Mouse (Mus musculus) gastrocnemius, postnatal 4 days (tissue): ENCODE results near the gene Lmf1. TPM values are rescaled to one million over a fixed set of nuclear protein-coding genes. Genes with fewer than 3 reads are reported as not detected.

Source experiments
- DNase-seq, 2 experiments: peaks; one replicate each; pipeline ENCODE4 v3.0.0; 2021 to 2022; ENCODE audit warnings: low spot score in 2 of 2, mixed read lengths in 2 of 2
- total RNA-seq, 2 experiments: library from RNA; stranded (reverse); gene quantifications; 2 replicates each; pipeline ENCODE4 v1.2.3; 2021

Lmf1 gene
- total RNA-seq, 2 experiments from 2014 or later, result 16.1 to 18.8 TPM

DNA sequence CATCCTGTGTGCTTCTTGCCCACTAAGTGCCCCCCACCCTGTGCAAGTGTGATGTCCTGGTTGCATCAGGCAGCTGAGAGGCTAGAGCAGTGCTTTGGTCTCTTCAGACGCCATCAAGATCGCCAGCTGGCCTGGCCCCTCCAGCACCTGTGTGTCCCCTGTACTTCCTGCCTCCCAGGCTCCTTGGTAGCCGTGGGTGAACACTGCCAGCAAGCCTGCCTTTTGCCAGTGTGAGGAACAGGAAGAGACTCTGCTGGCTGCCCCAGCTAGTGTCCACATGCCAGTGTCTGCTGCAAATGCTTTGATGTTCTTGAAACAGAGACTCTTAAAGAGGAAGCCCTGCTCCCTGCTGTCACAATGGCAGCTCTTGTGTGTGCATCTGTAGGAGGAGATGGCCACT, 18.7 kb downstream of the Lmf1 start:
- no peak for DNase-seq

DNA sequence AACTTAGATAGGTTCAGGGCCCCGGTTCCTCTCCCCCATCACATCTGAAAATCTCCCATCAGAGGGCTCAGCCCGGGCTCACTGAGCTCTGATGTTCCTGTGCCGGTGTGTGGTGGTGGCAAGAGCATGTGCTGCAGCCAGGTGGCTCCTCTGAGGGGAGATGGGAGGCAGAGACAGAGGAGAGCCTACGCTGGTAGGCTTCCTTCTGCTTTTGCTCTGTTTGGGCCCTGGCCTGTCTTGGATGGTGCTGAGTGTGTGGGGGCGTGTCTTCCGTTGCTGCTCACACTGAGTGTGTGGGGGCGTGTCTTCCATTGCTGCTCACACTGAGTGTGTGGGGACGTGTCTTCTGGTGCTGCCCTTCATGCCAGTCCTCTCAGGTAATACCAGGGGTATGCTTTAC, 23.5 kb downstream of the Lmf1 start:
- DNase-seq, result no peak

DNA sequence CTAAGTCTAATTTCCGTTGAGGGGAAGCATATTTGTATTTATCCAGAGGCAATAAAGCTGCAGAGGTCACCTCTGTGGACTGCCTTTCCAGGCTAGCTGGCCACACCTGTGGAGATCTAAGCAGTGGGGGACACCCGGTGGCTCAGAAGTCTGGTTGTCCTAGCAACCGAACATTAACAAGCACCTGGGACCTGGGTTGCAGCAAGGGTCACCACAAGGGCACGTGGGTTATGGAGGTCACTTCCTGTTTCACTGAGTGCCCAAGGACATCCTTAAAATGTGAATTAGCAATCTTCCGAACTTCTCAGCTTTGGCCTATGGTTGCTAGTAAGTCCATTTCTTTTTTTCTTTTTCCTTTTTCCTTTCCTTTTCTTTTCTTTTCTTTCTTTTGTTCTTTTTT, 25.3 kb downstream of the Lmf1 start:
- no peak for DNase-seq

DNA sequence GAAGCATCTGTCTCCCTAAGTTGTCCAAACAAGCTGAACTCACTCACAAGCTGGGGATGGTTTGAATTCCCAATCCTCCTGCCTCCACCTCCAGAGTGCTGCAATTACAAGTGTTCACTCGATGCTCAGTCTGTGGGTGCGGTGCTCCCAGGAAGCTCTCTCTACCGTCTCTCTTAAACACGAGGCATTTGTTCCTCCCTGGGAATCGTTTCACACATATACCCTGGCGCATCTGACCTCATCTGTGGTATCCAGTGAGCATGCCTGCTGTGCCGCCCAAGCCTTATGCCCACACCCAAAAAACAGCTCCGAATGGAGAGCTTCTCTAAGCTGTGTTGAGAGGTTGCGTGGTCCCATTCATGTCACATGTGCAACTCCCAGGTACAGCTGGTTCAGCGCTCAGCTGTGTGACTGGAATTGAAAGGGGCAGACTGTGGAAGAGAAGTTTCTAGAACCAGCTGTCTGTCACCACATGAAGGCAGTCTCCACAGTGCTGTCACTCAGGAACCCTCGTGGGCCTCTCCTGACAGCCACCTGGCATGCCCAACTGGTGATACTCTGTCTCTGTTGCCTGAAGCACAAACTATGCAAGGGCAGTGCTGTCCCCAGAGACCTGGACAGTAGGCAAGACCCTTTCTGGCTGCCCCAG, 29.4 kb downstream of the Lmf1 start:
- DNase-seq, result no peak

DNA sequence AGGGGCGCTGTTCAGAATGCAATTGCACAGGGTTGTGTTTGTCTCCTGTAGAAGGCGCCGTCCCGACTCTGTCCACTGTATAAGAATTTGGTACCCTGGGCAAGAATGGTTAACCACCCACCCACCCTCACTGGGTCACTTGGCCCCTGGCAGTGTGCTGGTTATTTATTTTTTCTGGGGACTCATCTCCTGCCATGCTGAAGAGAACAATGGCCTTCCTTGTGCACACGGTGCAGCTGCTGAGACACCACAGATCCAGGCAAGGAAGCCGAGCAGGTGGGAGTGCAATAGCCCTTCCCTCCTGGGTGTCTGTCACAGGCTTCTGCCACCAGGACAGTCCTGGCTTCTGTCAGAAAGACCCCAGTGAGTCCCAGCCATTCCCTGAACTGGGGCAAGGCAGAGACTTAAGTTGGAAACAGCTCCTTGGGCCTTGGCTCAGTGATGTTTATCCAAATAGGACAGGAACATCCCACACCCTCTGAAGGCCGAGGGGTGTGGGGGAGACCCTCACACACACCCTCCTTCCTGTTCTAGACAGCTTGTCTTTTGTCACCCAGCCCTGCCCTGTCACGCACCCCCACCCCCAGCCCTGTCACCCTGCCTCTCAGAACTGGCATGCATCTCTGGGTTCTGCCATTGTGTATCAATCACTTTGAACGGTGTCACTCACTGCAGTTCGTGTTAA, 30.1 kb downstream of the Lmf1 start:
- no peak for DNase-seq

DNA sequence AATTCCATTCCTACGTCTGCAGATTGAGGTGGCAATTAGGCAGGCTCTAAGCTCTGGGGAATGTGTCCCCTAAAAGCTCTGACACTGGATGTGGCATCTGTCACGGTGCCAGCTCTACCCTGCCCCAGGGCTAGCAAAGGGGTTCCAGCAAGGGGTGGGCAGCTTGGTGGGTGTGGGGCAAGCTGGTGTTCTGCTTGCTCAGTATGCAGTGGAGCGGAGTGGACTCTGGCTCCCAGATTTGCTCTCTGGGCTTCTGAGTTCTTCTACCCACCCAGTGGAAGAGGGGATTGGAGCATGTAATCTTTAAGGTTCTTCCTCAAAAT, 30.6 kb downstream of the Lmf1 start:
- no peak for DNase-seq

DNA sequence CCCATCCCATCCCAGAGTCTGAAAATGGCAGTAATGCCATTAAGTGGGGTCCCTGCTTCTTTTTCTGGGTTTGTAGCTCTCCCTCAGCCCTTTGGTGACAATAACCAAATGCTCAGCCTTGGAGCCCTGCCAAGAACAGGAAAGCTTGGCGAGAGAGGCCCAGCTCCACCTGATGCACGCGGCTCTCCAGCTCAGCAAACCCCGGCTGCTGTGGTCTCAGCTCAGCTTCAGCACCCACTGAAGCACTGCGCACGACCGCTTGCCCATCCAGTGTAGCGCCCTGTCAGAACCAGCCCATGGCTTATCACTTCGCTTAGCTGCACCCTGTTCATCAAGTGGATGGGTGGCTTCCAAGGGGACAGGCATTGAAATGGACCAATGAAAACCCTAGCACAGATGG, 31.3 kb downstream of the Lmf1 start:
- no peak for DNase-seq

DNA sequence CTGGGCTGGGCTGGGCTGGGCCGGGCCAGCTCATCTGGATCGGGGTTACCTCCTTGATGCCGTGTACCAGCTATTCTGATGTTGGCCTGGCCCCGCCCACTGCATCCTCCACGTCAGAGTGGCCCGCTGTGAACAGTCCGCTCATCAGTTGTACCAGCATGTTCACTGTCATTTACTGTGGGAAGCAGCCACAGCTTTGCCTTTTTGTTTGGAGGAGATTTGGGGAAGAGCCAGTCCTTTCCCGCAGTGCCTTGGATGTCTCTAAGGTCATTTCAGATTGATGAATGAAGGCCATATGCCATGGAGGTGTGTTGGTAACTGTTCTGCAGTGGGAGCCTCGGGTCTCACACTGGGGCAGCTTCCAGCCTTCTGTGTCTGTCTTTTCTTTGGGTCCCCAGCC, 33.7 kb downstream of the Lmf1 start:
- no peak for DNase-seq

DNA sequence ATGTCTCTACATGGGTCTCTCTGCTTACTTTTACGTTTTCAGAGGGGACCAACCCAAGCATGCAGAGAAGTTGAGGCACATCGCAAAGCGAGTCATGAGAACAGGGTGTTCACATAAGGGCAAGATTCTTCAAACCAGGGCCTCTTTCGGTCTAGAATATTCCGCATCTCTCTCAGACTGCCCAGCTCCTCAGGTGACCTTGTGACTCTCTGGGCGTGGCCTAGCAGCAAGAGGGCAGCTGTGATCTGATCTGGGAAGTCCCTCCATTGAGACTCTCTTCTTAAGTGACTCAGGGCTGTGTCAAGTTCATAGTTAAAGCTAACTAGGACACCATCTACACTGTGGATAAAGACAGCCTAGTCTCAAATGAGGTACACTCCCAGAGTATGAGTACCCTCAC, 34.4 kb downstream of the Lmf1 start:
- no peak for DNase-seq

DNA sequence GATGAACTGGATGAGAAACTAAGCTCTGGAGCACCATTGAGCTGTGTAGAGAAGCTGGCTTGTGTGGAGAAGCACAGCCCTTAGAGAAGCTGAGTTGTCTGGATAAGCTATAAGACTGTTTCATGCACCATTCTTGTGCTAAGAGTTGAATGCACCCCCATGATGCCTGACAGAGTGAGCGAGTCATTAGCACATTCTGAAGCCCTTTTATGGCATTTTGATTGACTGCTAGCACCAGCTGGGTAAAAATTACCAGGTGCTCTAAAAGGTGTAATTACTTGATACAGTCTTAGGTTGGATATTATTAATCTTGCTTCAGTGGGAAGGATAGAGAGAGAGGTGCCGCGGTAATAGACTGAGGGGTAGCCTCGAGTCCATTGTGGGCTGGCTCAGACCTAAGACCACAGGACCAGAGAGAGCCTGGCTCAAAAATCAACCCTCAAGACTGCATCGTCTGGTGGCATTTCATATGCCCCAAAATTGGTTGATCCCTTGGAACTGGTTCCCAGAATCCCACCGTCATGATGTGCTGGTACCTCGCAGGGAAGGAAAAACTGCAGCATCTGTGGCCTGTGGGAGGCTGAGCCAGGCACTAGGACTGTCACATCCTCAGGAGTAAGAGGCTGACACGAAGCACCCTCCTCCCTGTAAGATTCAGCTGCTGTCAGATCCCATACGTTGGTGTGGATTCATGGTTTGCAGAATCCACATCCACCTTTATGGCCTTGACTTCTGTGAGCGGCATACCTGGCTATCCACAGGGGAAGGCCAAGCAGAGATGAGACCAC, 36.0 kb downstream of the Lmf1 start:
- no peak for DNase-seq

DNA sequence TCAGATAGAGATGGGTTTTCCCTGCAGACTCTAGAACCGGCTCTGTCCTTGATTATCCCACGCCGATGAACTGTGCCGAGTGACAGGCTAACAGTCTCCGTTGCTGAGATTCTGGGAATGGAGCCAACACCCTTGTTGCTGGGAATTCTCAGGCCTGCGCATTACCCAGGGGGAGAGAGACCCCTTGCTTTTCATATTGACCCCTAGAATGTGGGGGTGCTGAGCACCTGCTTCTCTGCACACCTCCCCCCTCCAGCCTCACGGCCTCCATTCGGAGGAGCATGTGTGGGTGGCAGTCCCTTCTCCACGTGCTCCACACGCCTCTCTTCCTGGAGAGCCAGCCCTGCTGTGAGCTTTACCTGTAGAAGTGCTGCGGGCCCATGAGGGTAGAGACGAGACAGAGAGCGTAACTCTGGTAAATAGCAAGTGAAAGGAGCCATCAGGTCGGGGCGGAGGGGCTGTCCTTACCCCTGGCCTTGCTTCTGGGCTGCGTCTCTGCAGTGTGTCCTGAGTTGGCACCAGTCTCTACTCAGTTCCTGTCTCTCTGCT, 39.7 kb downstream of the Lmf1 start:
- DNase-seq, result no peak

DNA sequence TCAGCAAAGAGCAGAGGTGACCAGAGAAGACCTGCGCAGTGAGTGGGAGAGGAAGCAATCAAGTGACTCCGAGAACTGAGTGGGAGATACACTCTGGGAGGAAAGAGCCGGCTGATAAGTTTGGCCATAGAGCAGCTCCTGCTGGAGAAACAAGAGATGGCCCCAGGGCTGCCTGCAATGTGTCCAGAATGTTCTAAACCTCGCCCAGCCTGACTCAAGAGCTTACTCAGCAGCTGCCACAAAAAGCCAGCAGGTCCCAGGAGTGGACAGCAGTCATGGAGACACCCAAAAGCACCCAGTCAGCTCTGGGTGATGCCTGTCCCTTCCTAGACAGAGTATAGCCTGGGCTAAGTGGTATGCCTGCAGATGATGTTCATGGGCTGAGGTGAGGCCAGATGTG, 44.6 kb downstream of the Lmf1 start:
- DNase-seq, result no peak

DNA sequence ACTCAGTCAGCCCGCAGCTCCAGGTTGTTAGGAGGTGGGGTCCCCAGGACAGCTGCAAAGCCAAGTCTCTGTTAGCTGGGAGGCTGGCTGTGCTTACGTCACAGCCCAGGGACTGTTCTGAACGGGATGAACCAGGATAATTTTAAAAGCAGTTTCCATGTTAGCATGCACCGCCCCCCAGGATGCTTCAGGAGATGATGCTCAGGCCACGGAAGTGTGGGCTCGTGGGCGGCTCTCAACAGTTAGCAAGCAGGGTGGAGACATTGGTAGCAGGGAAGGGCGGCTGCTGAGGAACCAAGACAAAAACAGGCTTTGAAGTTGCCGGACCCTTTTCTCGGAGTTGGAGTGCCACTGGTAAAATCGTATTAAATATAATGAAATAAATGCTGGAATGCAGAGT, 45.0 kb downstream of the Lmf1 start:
- no peak for DNase-seq

DNA sequence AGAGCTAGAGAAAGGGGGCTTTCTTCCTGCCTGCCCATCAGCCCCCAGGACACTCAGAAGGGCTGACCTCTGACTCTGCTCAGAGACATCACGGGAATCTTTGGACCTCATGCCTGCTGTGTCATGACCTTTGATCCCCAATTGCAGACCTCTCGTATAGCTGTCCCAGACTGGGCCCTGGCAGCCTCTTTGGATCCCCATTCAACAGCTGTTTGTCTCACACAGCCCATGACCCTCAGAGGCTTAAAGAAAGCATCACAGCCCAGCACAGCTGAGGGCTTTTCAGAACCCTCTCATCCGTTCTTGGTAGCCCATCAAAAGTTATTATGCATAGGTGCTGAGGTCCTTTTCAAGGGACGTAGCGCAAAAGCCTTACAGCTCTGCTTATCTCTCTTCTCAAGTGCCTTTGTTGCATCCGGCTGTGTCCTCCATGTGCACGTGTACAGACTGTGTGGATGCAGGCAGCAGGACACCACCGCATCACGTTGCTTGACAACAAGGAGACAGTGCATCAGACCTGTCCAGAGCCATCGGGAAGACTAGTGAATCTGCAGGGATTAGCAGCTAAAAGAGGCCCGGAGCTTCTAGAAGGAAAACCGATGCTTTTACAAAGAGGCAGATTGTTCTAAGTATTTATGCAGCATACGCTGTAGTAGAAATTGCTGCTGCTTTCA, 45.7 kb downstream of the Lmf1 start:
- no peak for DNase-seq

DNA sequence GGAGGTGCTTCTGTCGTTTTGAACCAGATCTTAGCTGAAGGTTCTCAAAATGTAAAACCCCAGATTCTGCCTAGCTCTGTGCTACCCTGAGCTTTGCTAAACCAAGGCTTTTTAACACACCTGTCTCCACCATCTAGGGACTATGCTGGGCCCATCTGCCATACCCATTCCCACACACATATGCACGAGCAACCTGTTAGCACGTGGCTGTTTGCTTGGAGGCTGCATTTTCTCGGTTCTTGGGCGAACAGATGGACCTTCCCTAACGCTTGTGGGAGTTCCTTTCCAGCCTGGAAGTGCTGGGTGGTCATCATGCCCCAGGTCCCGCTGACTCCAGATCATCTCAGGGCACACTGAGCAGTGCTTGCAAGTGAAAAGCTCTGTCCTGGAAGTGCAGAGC, 46.4 kb downstream of the Lmf1 start:
- DNase-seq, result no peak

DNA sequence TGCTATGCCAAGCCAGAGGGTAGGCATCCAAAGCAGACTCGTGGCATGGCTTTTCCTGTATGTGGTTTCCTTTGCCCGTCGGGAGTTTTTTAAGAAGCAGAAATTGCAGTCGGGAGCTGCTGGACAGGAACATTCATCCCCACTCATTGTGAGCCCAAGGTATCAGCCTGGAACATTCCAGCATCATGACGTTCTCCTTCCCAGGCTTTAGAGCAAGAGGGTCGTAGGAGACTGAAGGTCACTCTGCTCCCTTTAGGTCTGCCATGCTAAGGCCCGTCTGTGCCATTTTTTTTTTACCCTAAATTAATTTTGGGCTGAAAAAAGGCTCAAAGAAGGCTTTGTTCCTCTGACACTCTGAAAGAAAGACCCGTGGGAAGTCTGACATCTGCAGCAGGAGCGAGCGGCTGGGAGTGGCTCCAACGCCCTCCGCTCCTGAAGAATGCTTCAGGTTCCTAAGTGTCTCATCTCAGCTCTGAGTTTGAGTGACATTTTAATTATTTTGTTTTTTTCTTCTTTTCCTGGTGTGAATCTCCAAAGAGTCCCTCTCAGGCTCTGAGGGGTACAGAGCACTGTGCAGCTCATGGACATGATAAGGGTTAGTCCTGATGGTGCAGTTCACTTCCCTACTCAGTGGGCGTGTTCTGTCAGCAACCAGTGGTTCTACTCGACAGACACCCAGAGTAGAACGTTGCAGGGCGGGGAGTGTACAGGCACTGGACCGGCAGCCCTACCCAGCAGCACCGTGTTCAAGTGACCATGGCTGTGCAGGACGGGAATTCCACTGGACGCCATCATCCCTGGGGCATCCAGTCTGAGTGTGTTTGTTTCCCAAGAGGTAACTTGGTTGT, 47.5 kb downstream of the Lmf1 start:
- no peak for DNase-seq

DNA sequence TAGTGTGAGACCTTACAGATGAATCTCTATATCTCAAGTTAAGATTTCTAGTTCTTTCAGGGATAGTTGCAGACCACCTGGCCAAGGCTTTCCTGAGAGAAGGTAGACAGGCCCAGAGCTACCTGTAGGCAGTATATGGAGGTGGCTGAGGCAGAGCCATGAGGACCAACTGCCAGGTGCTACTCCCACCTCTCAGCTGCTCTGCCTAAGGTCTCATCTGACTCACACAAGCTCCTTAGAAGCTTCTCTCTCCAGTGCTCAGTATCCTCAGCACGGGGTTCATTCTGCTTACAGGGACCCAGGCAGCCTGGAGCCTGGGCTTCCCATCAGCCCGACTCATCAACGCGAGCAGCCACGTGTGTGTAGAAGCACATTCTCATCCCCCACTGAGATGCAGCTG, 51.4 kb downstream of the Lmf1 start:
- no peak for DNase-seq

DNA sequence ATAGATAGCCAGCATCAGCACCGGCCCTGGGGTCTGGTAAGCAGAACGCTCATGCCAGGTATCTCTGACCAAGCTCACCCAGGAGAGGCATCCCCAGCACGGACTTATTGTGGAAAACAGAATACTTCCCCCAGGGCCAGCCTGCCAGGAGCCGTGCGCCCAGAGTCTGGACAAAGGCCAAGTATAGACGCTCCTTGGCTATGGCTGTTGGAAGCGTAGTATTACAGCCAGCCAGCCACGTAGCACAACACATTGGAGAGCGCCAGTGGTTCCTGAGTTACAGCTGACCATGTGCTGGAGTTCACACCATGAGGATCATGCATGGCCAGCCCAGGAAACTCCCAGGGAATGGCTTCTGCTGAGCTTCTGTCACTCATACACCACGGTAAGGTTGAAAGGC, 55.2 kb downstream of the Lmf1 start:
- DNase-seq, result no peak

DNA sequence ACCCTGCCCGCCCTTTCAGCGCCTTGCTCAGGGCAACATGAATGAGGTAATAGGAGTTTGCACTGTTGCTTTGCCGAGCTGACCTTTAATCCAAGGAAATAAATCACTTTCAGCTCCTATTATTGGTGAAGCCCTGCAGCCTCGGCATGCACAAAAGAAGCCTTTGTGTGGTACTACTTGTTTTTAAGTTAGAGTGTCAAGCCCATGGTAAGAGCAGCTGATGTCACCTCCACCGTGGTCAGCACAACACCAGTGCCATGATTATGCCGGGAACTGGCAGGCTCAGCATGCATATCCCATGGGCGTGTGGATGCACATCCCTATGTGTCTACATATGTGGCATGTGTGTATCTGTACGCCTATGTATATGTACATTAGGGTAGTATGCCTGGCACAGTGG, 56.5 kb downstream of the Lmf1 start:
- DNase-seq, result no peak

DNA sequence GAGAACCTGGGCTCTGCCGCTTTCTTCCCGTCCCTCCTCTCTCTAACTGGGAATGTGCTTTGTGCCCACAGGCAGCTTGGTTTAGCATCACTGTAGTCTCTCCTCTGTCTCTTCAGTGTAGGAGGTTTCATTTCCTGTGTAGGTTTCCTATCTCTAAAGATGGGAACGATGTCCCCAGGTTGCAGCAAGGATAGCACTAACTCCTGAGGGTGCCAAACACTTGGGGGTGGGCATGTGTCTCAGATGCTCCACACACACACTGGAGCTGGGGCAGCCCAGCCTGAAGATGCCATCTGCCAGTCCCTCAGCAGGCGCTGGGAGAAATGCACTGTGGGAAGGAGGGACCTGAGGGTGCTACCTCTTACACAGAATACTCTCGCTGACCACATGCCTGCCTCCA, 56.9 kb downstream of the Lmf1 start:
- no peak for DNase-seq

DNA sequence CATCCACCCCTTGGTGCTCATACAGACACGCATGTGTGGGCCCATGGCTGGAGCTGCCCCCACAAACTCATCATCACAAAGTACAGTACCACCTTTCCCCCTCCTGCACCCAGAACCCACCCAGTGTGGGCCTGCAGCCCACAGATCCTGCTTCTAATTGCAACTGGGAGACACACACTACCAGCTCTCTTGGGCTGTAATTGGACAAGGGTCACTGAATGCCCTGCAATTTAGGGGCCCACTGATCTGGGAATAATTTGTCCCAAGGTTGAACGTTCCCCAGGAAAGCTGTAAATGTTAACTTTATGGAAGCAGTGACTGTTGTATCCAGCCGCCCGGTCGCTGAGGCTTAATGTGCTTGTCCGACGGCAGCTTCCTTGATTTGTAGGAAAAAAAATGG, 59.1 kb downstream of the Lmf1 start:
- DNase-seq, result no peak
